Mouse (Mus musculus) adrenal gland, postnatal 4 days (tissue): ENCODE measurements at regions not wholly inside any gene's neighbourhood (a gene's known extent, or its start where the extent isn't known, plus 50 kb on each side); places are given as distances from the start of the nearest gene placed in this dataset.
"Not testable (repeated sequence)": the region's sequence is repeated elsewhere in the genome, so short reads cannot be mapped to it uniquely, and the experiment has no call there.

Experiments
- DNase-seq, 2 experiments: peaks; one replicate each; pipeline ENCODE4 v3.0.0; 2021 to 2022; ENCODE audit warnings: low spot score in 2 of 2, mixed read lengths in 2 of 2

DNA sequence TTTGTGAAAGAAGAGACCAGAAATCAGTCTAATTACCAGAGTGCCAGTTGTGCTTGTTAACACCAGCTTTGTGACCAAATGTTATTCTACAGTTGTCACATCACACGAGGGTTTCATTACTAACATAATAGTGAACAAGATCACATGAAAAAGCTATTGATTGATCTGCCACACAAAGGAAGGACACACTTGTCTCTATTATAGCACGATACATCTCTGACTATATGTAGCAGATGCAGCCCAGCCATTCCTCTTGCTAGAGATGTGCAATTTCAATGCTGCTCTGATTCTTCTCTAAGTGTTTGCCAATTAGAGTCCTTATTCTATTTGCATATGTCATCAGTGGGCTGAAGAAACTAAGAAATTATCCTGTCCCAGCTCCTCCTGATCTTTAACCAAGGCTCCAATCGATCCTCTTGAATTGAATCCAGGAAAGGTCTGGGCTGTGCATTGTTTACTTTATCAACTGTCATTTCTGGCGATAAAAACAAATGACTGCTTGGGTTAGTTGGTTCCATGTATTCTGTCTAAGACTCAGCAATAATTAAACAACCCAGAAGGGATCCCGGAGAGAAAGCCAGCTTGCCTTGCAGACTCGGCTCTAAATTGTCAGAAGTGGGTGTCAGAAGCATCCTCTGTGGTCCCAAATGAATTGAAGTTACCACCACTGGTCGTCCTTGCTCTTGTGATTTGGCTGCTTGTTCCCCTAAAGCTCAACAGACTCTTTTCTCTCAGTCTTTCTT lies 551.7 kb upstream of the Ptbp2 start:
- no peak for DNase-seq

DNA sequence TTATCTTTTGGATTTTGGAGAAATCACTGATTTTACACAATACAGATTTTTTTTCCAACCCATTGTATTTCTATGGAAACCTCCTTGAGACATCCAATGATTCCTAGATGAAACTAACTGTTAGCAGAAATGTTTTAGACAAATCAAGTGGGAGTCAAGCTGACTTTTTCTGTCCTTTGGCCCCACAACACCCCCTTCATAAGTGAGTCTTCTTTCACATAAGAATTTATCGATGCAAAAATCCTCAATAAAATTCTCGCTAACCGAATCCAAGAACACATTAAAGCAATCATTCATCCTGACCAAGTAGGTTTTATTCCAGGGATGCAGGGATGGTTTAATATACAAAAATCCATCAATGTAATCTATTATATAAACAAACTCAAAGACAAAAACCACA lies 522.8 kb upstream of the Ptbp2 start:
- not testable (repeated sequence) for DNase-seq

DNA sequence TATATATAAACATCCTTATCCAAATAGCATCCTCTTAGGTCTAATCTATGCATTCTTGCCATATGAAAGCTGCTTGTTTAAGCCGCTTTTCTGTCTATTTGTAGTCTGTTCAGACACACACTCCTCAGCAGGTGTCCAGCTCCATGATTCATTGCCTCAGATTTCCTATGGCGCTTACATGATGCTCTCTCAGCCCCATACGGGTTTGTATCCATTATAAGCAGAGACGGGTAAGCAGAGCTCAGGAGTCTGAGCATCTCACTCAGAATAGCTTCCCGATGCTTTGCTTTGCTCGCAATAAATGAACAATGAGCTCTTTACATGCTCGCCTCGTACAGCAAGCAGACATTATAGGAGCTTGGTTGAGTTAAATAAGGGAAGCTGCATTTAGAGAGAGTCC lies 521.3 kb upstream of the Ptbp2 start:
- no peak for DNase-seq
